Mouse (Mus musculus): ENCODE results near the gene Sost. TPM values are rescaled to one million over a fixed set of nuclear protein-coding genes. Genes with fewer than 3 reads are reported as not detected.
A peak's percentile ranks its signal among the peaks of the same experiment; 100 is the strongest.

Gene Sost
- polyA plus RNA-seq, 1 experiment from 2014 or later: 0.10 TPM

DNA sequence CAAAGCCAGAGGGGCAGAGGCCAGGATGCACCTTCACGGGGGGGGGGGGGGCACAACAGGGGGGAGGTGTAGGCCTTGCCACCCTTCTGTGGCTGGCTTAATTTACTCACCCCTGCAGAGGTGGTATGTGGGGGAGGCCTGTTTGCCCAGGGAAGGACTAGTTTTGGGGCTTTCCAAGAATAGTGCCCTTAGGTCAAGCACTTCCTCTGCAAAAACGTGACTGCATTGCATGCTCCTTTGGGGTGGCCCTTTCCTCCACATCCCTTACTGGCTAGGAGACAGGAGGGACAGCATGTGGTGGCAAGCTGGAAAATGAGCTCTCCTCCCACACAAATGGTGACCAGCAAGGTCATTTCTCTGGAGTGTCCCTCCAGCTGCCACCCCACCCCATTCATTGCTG, 1.3 kb downstream of the Sost start:
- no peak overlapping the region for H3K9ac ChIP-seq (ENCODE audit: low read depth, low read length)
- no peak overlapping the region for H3K27ac ChIP-seq (ENCODE audit: low read depth, low read length)
- ATAC-seq: no peak
- H3K27me3 ChIP-seq (replicated peaks; ENCODE audit: control insufficient read depth, insufficient read depth, low read length): peaks cover 40% of the 10 kb centered on the region
- 7% methylated on average over 2 of the region's 2 CpGs for WGBS
- no peak overlapping the region for H3K4me3 ChIP-seq (ENCODE audit: low read length)
- H3K4me2 ChIP-seq (ENCODE audit: low read length): no peak overlapping the region
- H3K36me3 ChIP-seq (ENCODE audit: control insufficient read depth, insufficient read depth, low read length): no peaks in the 10 kb centered on the region
- H3K4me1 ChIP-seq (ENCODE audit: control insufficient read depth, insufficient read depth, low read depth, low read length): peaks cover 11% of the 10 kb centered on the region
- H3K9me3 ChIP-seq (ENCODE audit: control insufficient read depth, low read length): no peaks in the 10 kb centered on the region

DNA sequence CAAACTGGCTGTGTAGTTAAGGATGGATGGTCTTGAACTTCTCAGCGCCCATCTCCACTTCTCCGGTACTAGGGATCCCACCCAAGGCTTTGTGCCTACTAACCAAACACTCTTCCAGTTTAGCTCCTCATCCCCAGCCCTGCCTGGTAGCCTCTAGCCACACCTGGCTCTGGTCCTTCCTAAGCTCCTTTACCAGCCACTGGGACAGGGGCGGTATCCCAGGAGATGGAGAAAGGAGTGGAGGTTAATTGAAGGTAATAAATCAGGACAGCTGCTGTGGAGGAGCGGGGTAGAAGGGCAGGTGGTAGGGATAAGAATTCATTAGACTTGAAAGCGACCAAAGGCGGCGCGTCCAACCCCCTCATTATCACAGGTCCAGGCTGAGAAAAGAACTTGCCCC, 2.2 kb downstream of the Sost start:
- H3K4me2 ChIP-seq (ENCODE audit: low read length): peak overlapping the region; percentile 92
- no peak overlapping the region for H3K27ac ChIP-seq (ENCODE audit: low read depth, low read length)
- H3K4me3 ChIP-seq (ENCODE audit: low read length): no peak overlapping the region
- H3K4me1 ChIP-seq (ENCODE audit: control insufficient read depth, insufficient read depth, low read depth, low read length): peaks cover 11% of the 10 kb centered on the region
- no peaks in the 10 kb centered on the region for H3K9me3 ChIP-seq (ENCODE audit: control insufficient read depth, low read length)
- no peak overlapping the region; the same call in 1 of the 2 replicates for H3K9ac ChIP-seq (ENCODE audit: low read depth, low read length)
- peaks cover 40% of the 10 kb centered on the region for H3K27me3 ChIP-seq (replicated peaks; ENCODE audit: control insufficient read depth, insufficient read depth, low read length)
- ATAC-seq: no peak
- 13% methylated on average over 8 of the region's 8 CpGs for WGBS
- H3K36me3 ChIP-seq (ENCODE audit: control insufficient read depth, insufficient read depth, low read length): no peaks in the 10 kb centered on the region

DNA sequence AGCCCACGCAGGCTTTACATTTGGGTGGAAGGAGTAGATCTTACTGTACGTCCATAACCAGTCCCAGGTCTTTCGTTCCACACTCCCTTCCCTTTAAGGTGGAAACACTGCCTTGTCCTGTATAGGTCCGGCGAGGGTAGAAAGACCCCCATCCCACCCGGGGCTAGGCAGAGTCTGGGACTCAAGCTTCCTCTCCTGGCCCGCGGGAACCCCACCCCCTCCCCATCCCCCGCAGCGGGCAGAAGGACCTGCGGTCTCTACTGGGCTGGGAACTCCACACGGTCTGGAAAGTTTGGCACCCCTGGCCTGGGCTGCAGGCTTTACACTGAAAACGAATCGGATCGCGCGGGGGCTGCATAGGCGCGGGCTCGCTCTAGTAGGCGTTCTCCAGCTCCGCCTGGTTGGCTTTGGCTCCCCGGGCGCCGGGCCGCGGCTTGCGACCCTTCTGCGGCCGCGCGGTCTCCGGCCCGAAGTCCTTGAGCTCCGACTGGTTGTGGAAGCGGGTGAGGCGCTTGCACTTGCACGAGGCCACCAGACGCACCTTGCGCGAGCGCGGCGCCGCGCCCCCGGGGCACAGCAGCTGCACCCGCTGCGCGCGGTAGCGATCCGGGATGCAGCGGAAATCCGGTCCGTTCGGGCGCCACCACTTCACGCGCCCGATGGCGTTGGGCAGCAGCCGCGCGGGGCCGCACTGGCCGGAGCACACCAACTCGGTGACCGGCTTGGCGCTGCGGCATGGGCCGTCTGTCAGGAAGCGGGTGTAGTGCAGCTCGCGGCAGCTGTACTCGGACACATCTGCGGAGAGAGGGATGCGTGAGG, 3.1 kb downstream of the Sost start:
- peak overlapping the region; percentile 92 for H3K4me2 ChIP-seq (ENCODE audit: low read length)
- peak overlapping the region; percentile 64 for H3K4me3 ChIP-seq (ENCODE audit: low read length)
- ATAC-seq: peak; percentile 68
- H3K27me3 ChIP-seq (replicated peaks; ENCODE audit: control insufficient read depth, insufficient read depth, low read length): peaks cover 40% of the 10 kb centered on the region
- H3K9ac ChIP-seq (ENCODE audit: low read depth, low read length): peak overlapping the region; percentile 79
- WGBS: under 1% methylated on average over 71 of the region's 78 CpGs
- H3K27ac ChIP-seq (ENCODE audit: low read depth, low read length): no peak overlapping the region
- H3K9me3 ChIP-seq (ENCODE audit: control insufficient read depth, low read length): no peaks in the 10 kb centered on the region
- H3K4me1 ChIP-seq (ENCODE audit: control insufficient read depth, insufficient read depth, low read depth, low read length): peaks cover 11% of the 10 kb centered on the region
- no peaks in the 10 kb centered on the region for H3K36me3 ChIP-seq (ENCODE audit: control insufficient read depth, insufficient read depth, low read length)

DNA sequence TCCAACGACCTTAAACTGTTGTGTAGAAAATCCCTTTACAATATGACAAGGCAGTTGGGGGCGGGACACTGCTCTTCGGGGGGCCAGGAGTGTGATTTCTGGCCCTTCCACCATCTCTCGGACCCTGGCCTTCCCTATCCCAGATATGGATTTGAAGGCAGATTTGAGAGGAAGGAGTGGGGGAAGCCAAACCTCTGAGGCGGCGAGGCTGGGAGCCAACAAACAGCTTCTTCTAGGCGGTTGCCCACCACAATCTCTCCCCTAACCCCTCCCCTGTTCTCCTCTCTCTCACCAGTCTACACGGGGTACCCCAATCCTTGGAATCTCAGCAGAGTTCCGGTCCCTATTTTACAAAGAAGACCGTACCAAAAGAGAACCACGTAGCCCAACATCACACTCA, 3.8 kb downstream of the Sost start:
- Histone ChIP-seq H3K4me2 (ENCODE audit: low read length) (peak overlapping the region; percentile 92), H3K9ac (ENCODE audit: low read depth, low read length) (no peak overlapping the region), H3K27me3 (replicated peaks; ENCODE audit: control insufficient read depth, insufficient read depth, low read length) (peaks cover 40% of the 10 kb centered on the region), H3K36me3 (ENCODE audit: control insufficient read depth, insufficient read depth, low read length) (no peaks in the 10 kb centered on the region), H3K9me3 (ENCODE audit: control insufficient read depth, low read length) (no peaks in the 10 kb centered on the region), H3K4me3 (ENCODE audit: low read length) (peak overlapping the region; percentile 64; the same call in 1 of the 2 replicates), H3K4me1 (ENCODE audit: control insufficient read depth, insufficient read depth, low read depth, low read length) (peaks cover 11% of the 10 kb centered on the region), H3K27ac (ENCODE audit: low read depth, low read length) (no peak overlapping the region)
- 3% methylated on average over 11 of the region's 11 CpGs for WGBS
- no peak for ATAC-seq

DNA sequence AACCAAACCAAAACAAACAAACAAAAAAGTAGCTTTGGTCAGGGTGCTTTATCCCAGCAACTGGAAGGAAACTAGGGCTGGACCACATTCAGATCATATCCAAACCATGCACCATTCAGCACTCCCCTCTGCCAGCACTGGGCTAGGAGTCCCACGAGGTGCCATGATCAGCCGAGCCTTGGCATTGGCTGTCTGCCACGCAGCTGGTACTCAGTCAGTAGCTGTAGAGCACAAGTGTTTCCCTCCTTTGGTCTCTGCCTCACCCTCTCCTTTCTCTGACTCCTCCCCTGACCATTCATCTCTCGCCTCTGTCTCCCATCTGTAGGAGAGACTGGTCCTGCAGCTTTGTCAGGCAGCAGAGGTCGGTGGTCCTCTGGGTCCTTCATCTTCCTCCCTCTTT, 9.3 kb downstream of the Sost start:
- Histone ChIP-seq H3K4me2 (ENCODE audit: low read length) (no peak overlapping the region), H3K27ac (ENCODE audit: low read depth, low read length) (no peak overlapping the region), H3K4me3 (ENCODE audit: low read length) (no peak overlapping the region), H3K9ac (ENCODE audit: low read depth, low read length) (no peak overlapping the region), H3K4me1 (ENCODE audit: control insufficient read depth, insufficient read depth, low read depth, low read length) (peaks cover 5% of the 10 kb centered on the region; the same call in 1 of the 2 replicates), H3K9me3 (ENCODE audit: control insufficient read depth, low read length) (no peaks in the 10 kb centered on the region), H3K36me3 (ENCODE audit: control insufficient read depth, insufficient read depth, low read length) (no peaks in the 10 kb centered on the region), H3K27me3 (replicated peaks; ENCODE audit: control insufficient read depth, insufficient read depth, low read length) (peaks cover 15% of the 10 kb centered on the region)
- ATAC-seq: no peak
- 47% methylated on average over 5 of the region's 5 CpGs for WGBS

DNA sequence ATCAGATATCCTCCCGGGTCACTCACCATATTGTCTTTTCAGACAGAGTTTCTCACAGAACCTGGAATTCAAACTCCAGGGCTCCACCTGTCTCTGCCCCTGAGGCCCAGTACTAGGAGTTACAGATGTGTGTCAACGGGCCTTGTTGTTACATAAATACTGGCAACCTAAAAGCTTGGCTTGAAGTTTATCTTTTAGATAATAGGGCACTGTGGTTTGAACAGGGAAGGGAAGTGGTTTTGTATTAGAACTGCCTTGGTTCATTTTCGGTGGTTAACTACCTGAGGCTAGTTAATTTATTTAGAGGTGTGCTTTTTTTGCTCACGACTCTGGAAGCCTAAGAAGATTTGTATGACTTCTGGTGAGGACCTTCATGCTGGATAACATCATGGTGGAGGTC, 13.4 kb downstream of the Sost start:
- Histone ChIP-seq H3K4me2 (ENCODE audit: low read length) (no peak overlapping the region), H3K36me3 (ENCODE audit: control insufficient read depth, insufficient read depth, low read length) (no peaks in the 10 kb centered on the region), H3K27me3 (replicated peaks; ENCODE audit: control insufficient read depth, insufficient read depth, low read length) (no peaks in the 10 kb centered on the region), H3K4me3 (ENCODE audit: low read length) (no peak overlapping the region), H3K9ac (ENCODE audit: low read depth, low read length) (no peak overlapping the region), H3K4me1 (ENCODE audit: control insufficient read depth, insufficient read depth, low read depth, low read length) (peaks cover 5% of the 10 kb centered on the region; the same call in 1 of the 2 replicates), H3K9me3 (ENCODE audit: control insufficient read depth, low read length) (no peaks in the 10 kb centered on the region), H3K27ac (ENCODE audit: low read depth, low read length) (no peak overlapping the region)
- 75% methylated on average over 4 of the region's 4 CpGs for WGBS
- ATAC-seq: no peak

DNA sequence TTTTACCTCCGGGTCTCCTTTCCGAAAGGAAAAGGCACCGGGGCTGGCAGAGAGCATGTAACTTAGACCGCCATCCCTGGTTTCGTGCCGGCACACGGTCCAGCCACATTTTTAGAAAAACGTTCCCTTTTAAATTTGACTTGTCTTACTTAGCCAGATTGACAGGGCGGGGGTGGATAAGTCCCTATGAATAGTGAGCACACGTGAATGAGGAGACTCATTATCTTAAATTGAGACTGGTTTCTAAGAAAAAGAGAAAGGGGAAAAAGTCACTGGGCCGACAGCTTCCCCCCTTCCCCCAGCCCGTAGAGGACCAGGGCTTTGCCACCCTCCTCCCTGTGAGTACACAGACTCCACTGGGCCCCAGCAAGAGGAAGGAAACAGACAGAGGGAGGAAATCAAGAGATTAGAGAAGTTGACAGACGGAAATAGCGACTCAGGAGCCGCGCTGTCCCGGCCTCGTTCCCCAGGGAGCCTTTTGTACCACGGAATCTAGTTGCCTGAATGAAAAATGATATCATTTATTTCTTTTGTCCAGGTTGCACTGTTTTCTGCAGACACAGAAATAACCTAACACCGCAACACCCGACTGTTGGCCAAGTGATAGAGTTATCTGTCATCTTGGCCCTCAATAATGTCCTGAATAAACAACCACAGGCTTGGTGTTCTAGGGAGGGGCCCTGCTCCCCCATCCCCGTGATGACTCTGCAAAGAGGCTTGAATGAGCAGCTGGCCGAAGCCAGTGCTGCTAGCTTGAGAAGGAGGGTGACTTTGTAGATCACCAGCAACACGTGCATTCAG, 14.1 kb downstream of the Sost start:
- Histone ChIP-seq H3K4me2 (ENCODE audit: low read length) (peak overlapping the region; percentile 32; the same call in 1 of the 2 replicates), H3K36me3 (ENCODE audit: control insufficient read depth, insufficient read depth, low read length) (no peaks in the 10 kb centered on the region), H3K4me3 (ENCODE audit: low read length) (no peak overlapping the region), H3K4me1 (ENCODE audit: control insufficient read depth, insufficient read depth, low read depth, low read length) (peaks cover 5% of the 10 kb centered on the region; the same call in 1 of the 2 replicates), H3K27me3 (replicated peaks; ENCODE audit: control insufficient read depth, insufficient read depth, low read length) (no peaks in the 10 kb centered on the region), H3K9ac (ENCODE audit: low read depth, low read length) (peak overlapping the region; percentile 1; the same call in 1 of the 2 replicates), H3K9me3 (ENCODE audit: control insufficient read depth, low read length) (no peaks in the 10 kb centered on the region), H3K27ac (ENCODE audit: low read depth, low read length) (no peak overlapping the region)
- no peak for ATAC-seq
- WGBS: 23% methylated on average over 24 of the region's 24 CpGs

DNA sequence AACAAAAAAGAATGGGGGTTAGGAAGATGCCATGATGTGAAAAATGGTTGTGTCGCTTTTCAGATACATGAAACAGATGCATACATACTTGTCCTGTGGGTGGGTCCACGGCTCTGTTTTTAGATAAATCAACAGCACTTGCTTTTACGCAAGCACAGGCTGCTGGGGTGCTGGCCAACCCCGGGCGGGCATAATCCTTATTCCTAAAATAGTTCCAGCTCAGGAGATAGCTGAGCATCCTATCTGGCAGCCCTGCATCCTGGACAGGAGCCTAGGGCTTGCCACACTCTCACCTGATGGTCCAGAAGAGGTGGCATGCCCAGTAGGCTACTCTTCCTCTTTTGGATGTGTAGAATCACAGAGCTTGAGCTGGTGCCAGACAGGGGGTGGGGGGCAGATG, 16.8 kb downstream of the Sost start:
- no peak for ATAC-seq
- H3K4me1 ChIP-seq (ENCODE audit: control insufficient read depth, insufficient read depth, low read depth, low read length): peaks cover 5% of the 10 kb centered on the region; the same call in 1 of the 2 replicates
- no peak overlapping the region for H3K9ac ChIP-seq (ENCODE audit: low read depth, low read length)
- H3K4me2 ChIP-seq (ENCODE audit: low read length): no peak overlapping the region
- no peak overlapping the region for H3K4me3 ChIP-seq (ENCODE audit: low read length)
- H3K36me3 ChIP-seq (ENCODE audit: control insufficient read depth, insufficient read depth, low read length): no peaks in the 10 kb centered on the region
- no peaks in the 10 kb centered on the region for H3K27me3 ChIP-seq (replicated peaks; ENCODE audit: control insufficient read depth, insufficient read depth, low read length)
- 91% methylated on average over 5 of the region's 5 CpGs for WGBS
- H3K9me3 ChIP-seq (ENCODE audit: control insufficient read depth, low read length): no peaks in the 10 kb centered on the region
- no peak overlapping the region for H3K27ac ChIP-seq (ENCODE audit: low read depth, low read length)

DNA sequence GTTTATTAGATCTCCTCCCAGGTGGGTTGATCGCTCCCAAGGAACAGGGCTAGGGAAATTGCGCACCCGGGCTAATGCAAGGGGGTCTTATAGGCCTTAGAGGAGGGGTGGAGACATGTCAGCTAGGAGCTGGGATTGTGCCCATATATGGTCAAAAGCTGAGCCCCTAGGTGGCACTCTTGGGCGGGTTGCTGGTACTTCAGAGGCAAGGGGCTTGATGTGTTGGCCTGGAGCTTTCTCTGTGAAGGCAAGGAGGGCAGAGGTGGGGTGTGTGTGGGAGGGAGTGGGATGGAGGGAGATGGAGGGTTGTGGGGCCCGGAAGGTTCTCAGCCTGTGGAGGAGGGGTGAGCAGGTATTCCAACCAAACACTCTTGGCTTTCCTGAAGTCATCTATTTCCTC, 20.3 kb downstream of the Sost start:
- no peaks in the 10 kb centered on the region for H3K36me3 ChIP-seq (ENCODE audit: control insufficient read depth, insufficient read depth, low read length)
- no peak overlapping the region for H3K4me2 ChIP-seq (ENCODE audit: low read length)
- WGBS: 28% methylated on average over 5 of the region's 5 CpGs
- no peak overlapping the region for H3K4me3 ChIP-seq (ENCODE audit: low read length)
- H3K9me3 ChIP-seq (ENCODE audit: control insufficient read depth, low read length): no peaks in the 10 kb centered on the region
- H3K27me3 ChIP-seq (replicated peaks; ENCODE audit: control insufficient read depth, insufficient read depth, low read length): no peaks in the 10 kb centered on the region
- ATAC-seq: no peak
- no peaks in the 10 kb centered on the region for H3K4me1 ChIP-seq (ENCODE audit: control insufficient read depth, insufficient read depth, low read depth, low read length)
- no peak overlapping the region for H3K27ac ChIP-seq (ENCODE audit: low read depth, low read length)
- H3K9ac ChIP-seq (ENCODE audit: low read depth, low read length): no peak overlapping the region
